Mouse (Mus musculus) small intestine, adult 2 months (tissue): Measurements from ENCODE around the gene Noxo1.

ENCODE experiments used
- CTCF ChIP-seq: fragments of 200-500 bp; IDR thresholded peaks from 2 replicates; pipeline ENCODE4 v1.5.1; 2012; ENCODE audit warnings: low read depth, mild to moderate bottlenecking, control low read depth, inconsistent platforms, low read length, moderate library complexity, mixed read lengths; ENCODE audit not compliant: insufficient replicate concordance, insufficient read length; ENCODE audit errors: extremely low read depth
- POLR2A ChIP-seq: fragments of 200-500 bp; IDR thresholded peaks from 2 replicates; pipeline ENCODE4 v1.6.1; 2012; ENCODE audit warnings: low read depth, mild to moderate bottlenecking, control low read depth, inconsistent platforms, low read length, moderate library complexity

DNA sequence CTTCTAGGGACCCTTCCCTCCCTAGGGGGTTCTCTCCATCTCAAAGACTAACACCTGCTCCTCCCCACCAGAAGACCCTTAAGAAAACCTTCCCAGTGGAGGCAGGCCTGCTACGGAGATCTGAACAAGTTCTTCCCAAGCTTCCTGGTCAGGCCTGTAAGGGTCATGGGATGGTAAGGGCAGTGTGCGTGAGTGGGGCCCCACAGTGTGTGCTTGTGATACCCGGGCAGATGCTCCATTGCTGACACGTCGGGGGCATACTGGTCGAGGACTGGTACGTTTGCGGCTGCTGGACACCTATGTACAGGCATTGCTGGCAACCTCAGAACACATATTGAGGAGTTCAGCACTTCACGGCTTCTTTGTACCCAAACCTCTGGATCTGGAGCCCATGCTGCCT, 2.7 kb downstream of the Noxo1 start:
- no peak for TF ChIP-seq CTCF
- TF ChIP-seq POLR2A: no peak
